Mouse (Mus musculus): Measurements from ENCODE around the gene Tm4sf5.

- TF ChIP-seq CTCF (IDR thresholded peaks at IDR 0.05; ENCODE audit: insufficient read depth, low read length) = no peak
- TF ChIP-seq POLR2A (IDR thresholded peaks at IDR 0.05; ENCODE audit: borderline replicate concordance, extremely low read depth, low read depth, low read length) = no peak
Measured at GRCm38 (mm10) chr11:70532839-70533238, 27.8 kb downstream of the Tm4sf5 start, which contains the start of gene Gm40193.
